Mouse (Mus musculus) frontal cortex, postnatal 10 days (tissue): Measurements from ENCODE around the gene Agt.

Experiments
- DNase-seq, 2 experiments: peaks; one replicate each; pipeline ENCODE4 v3.0.0; 2022; ENCODE audit warnings: low spot score in 2 of 2, mixed read lengths in 1 of 2

Agt gene

DNA sequence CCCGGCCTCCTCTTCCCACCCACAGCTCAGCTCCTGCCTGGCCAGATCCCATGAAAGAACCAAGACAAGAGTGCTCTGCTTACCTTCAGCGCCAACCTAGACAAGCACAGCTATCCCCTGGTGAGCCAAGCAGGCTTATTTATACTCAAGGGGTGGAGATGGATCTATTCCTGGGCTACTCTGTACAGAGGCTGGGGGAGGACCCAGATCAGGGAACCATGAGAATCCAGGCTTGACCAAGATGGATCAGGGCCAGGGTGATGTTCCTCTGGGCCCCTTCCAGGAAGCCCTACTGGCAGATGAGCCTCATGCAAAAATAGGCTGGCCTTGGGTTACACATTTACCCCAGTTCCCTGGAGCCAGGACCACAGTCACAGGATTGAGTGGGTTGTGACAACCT, at the start of gene Agt:
Gene Agt, minus strand, starts transcription at position 114 of the 400 bp plus-strand sequence.
- no peak for DNase-seq

DNA sequence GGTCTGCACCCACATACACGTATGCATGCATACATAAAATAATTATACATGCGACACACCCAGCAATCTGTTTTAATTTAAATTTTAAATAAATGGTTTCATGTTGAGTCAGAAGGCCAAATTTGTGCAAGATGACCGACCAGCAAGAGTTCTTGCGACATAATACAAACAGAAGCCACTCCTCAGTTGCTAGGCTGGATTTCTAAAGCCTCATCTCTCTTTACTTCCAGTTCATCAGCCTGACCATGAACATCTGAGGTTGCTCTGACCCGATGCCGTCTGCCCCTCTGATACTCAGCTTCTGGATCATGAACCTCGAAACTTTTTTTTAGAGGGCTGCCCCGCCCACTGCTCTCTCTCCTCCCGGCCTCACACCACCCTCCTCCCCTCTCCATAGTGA, 48.7 kb upstream of the Agt start:
- no peak for DNase-seq

DNA sequence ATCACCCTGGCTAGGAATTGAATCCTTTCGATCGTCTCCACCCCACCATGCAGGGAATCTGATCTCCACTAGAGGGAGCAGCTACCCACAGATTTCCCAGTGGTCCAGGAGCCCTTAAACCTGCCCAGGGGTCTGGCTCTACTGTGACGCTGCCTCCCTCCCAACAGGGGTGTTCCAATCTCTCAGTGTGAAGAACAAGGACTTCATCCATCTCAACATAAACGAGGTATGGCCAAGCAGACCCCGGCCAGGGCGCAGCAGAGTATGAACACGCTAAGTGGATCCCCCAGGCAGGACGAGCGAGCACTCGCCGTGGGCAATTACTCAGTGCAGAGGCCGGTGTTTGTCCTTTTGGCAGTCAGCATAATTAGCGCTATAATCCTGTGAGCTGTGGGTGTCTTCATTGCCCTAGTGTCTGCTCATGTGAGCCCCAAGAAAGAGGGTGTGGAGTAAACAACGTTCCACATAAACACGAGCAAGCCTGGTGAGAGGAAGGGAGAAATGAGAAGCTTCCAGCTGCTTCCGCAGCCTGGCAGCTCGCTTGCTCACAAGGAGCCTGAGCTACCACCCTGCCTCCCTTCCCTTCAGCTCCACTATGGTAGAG, 47.9 kb upstream of the Agt start:
- DNase-seq, result peak; percentile 67 to 84

DNA sequence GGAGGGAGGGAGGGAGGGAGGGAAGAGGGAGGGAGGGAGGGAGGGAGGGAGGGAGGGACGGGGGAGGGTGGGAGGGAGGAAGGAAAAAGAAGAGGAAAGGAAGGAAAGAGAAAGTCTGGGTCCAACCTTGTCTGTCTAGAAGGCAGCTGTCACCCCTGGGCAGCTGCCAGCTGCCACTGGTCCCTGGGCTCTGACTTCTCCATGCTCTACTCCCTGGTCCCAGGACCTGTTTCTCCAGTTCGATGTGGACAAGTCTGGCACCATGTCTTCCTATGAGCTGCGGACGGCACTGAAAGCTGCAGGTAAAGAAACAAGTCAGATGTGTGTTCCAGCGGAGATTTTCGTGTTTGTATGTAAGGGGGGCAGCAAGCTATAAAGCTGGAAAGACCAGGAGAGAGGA, 44.8 kb upstream of the Agt start:
- no peak for DNase-seq

DNA sequence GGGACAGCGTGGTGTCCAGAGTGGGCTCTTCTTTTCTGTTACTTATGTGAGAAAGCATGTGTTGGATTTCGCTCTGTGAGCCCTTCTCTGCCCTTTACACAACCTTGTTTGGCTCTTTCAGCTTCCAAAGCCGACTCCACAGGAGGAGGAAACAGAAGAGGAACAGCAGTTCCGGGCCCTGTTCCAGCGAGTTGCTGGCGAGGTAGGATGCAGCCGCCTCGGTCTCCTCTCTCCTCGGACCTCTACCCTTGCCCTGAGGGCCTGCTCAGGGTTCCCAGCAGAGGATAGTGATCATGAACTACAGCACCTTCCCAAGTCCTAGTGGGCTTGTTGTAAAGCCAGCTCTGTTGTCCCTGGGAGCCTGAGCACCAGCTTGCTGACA, 39.5 kb upstream of the Agt start:
- DNase-seq, result no peak

DNA sequence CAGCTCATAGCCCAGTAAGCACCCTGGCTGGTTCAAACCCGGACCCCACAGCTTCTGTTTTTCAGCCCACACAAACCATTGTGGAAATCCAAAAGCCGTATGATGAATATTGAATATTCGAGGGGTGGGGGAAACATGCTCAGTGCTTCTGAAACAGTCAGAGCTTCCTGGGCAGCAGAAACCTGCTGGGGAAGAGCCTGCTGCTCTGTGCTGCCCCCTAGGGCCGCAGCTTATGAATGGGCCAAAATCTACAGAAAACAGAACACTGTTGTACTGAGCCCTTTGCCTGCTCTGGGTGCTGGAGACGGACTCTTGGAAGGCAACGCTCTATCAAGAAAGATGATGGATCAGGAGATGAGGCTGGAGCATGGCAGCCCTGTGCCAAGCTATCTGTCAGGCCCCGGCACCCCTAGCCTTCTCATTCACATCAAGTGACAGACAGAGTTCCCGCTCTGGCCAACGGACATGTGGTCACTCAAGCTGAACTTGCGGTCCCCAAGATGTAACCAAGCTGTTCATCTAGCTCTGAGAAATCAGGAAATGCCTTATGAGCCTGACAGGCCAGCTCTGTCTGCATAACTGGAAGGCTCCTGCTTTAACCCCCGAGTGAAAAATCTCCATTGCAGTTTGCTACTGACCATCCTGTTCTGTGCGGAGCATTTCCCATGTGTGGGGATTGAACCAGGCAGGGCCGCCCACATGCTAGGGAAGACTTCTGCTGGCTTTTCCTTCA, 38.9 kb upstream of the Agt start:
- DNase-seq, result no peak

DNA sequence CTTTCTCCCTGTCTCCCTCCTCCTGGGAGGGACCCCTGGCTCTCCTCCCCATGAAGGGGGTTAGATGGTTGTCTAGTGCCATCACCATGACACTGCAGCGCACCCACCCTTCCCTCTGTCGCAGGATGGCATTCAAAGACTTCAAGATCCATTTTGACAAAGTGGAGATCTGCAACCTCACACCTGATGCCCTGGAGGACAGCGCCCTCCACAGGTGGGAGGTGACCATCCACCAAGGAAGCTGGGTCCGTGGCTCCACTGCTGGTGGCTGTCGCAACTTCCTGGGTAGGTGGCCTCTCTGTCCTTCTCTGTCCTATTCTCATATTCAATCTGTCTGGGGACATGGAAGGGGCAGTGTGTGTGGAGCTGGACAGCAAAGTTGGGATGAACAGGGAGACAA, 34.6 kb upstream of the Agt start:
- no peak for DNase-seq

DNA sequence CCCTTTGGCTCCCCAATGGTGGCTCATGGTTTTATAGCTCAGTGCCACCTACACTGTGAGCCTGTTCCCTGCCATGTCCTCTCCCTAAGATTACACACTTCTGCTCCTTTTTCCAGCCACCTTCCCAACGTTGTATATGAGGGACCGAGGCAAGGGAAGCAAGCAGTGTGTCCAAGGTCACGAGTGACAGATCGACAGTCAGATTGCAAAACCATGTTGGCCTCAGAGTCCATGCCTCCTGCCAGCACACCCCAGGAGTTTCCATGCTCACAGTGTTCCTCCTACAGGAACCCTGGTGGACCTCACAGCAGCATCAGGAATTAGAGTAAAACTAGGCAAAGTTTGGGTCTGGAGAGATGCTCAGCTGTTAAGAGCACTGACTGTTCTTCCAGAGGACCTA, 19.9 kb upstream of the Agt start:
- no peak for DNase-seq

DNA sequence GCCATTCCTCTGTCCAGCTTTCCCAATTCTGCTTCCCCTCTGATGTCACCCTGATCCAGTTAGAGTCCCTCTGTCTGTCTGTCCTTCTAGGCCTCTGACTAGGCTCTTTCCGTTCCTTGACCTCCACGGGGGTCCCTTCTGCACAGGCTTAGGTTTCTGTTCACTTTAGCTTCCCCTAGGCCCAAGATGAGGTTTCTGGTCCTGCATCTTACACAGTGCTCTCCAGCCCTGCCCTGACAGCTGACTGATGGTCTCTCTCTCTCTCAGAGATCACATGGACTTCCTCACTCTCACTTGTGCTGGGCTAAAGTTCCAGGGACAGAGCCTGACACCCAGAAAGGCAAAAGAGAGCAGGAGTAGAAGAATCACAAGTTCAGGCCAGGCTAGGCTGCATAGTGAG, 17.1 kb upstream of the Agt start:
- no peak for DNase-seq

DNA sequence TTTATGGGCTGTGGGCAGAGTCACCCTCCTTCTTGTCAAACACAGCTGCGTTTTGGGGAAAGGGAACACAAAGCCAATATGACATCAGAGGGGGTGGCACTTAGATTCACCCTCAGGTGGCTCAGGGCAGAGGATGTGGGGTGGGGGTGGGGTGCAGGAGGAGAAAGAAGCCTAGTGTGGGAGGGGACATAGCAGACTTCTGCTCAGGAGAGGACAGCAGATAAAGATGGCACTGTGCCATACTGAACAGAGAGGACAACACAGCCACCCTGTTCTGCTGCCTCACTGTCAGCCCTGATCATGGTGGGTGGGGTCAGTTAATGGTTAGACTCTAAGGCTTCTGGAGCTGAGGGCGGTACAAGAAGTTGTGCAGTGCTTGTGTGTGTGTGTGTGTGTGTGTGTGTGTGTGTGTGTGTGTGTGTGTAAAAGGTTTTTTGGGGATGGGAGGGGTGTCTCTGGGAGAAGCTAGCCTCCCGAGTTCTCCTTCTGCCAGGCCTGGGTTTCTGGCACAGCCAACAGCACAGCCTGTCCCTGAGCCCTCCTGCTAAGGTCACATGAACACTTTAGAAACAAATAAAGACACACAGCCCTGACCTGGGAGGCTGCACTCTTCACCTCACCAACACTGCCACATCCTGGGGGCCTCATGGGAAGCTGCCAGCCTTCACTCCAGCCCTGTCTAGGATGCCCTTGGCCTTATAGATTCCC, 16.4 kb upstream of the Agt start:
- DNase-seq, result no peak

DNA sequence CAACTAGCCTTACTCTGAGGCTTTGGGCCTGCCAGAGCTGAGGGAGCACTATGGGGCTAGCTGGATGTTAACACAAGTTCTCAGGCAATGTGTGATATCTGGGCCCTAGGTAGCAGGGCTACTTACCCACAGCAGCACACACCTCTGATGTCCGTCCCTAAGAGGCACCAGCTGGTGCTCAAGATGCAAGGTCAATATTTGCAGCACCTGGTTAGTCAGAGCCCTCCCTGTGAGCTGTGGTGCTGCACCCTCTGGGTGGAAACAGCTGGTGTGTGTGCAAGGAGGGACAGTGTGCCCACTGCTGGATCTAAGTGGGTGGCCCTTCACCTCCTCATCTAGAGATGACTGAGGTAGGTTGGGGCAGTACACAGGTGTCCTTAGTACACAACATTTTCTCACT, 7.2 kb upstream of the Agt start:
- DNase-seq, result no peak

DNA sequence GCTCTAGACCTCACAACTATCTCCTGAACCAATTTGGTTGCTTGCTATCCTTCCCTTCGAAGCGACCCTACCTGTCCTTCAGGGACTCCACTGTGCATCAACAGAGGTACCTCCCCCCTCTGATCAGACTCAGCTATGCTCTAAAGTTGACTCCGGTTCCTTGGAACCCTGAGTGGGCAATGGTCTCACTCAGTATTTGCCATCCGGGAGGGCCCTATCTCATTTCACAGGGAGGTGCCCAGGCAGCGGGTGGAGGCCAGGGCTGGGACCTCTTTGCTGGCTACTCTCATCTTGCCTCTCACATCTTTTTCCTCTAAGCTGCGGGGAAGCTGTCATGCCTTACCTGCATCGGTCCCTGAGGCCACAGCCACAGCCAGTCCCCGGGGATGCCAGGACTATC, 6.3 kb upstream of the Agt start, which contains the start of gene Capn9:
Gene Capn9, plus strand, starts transcription at position 301 of the 400 bp plus-strand sequence.
- no peak for DNase-seq

DNA sequence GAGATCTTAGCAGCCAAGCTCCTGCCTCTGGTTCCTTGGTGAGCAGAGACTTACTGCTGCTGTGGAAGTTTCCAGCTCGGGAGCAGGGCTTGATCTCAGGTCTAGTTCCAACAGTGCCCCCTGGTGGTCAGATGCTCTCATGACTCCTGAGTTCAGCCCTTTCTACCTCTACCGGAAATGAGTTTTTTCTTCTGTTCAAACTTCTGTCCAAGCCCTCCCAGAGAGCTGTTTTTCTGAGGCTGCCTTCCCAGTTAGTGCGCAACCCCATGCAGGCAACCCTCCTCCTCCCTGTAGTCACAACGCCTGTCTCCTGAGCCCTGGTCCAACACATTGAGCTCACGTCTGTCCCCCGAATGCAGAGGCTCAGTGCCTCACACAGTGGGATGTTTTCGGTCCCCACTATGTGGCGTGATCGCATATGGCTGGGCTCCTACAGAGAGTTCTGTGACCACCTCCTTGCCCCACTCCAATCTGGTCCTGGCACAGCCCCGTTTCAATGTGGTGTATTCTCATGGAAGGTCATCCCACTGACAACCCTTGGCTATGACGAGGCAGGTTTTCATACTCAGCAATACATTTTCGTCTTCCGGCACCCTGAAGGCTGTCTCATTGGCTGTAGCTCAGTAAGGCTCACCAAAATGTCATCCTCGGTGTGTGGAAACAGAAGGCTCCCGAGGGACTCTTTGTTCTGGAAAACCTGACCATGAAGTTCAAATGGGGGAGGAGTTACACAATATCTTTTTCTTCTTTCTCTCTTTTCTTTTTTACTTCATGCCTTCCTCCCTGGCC, 4.2 kb upstream of the Agt start:
- DNase-seq, result peak; percentile 76 to 84

DNA sequence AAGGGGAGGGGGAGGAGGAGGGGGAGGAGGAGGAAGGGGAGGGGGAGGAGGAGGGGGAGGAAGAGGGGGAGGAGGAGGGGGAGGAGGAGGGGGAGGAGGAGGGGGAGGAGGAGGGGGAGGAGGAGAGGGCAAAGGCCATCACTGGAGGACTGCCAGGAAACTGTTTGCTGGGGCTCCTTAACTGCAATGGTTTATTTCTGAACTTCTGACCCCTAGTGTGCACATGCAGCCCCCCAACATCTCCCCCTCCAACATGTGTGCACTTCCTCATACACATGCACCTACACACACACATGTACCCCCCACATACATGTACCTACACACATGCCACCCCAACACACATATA, 2.9 kb upstream of the Agt start:
- DNase-seq, result no peak

DNA sequence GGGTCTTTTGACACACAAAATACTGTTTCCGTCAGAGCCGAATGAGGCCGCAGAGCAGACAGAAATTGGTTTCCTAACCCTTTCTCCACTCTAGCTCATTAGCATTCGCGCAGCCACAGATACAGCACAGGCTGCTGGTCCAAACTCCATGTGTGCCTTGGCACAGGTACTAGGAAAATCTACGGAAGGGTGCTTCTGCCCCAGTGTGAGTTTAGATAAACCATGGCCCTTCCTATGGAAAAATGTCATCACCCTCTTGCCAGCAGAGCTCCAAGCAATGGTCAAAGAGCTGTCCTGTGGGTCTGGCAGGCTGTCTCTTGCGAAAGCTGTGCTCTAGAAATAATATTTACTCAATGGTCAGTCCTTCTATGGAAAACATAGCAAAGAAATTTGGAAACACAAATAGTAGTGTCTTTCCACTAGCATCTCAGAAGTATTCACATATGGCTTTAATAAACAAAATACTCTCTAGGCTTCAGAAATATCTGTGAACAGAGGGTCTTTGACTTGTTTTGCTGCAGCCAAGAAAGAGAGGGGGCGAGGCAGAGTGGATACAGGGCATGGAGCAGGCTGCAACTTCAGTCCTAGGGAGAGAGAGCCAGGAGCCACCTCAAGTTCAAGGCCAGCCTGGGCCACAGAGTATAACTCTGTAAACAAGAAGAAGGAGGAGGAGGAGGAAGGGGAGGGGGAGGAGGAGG, 2.4 kb upstream of the Agt start:
- DNase-seq, result no peak

DNA sequence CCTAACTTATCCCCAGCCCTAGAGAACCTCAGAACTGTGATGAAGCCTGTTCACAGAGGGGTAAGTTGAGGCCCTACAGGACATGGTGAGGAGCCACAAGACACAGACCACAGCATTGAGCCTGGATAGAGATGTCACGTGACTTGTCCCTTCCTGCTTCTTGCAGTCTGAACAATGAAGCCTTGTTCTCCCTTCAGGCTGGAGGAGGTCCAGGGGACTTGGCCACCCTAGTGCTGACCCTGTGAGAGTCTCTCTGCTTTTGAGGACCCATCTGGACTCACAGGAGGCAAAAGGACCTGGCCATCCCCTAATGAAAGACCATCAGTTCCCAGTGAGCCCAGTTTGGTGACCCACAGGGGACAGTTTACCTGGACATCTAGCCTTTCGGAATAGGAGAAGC, 406 bp downstream of the Agt start:
- DNase-seq, result no peak

DNA sequence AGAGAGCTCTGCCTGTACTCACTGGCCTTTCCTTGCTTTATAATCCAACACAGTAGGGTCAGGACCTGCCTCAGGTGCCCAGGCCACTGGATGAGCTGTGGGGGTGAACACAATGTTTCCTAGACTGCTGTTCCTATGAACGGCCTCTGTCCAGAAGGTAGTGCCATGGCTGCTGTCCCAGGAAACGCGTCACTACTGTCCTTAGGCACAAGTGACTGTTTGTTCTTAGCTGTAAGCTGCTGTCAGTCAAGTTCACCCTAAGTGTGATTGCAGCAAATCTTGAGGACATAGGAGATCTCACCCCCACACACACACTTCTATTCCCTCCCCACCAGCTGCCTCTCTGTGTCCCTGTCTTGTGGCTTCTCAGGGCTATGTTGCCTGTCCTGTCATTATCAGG, 1.9 kb downstream of the Agt start:
- DNase-seq, result no peak

DNA sequence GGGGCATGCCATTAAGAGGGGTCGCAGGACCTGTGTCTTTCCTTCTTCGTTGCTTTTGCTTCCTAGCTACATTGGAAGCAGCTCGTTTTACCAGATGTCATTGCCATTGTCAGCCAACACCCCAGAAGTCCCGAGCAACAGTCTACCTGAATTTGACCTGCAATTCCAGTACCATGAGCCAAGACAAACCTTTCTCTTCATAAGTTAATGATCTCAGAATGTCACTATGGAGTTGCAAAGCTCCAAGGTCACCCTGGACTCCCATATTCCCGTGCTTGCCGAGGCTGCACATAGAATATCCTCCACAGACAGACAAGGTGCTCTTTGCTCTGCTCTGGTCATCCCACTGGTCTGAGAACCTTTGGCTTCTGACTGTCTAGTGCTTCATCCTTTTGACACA, 2.4 kb downstream of the Agt start:
- no peak for DNase-seq

DNA sequence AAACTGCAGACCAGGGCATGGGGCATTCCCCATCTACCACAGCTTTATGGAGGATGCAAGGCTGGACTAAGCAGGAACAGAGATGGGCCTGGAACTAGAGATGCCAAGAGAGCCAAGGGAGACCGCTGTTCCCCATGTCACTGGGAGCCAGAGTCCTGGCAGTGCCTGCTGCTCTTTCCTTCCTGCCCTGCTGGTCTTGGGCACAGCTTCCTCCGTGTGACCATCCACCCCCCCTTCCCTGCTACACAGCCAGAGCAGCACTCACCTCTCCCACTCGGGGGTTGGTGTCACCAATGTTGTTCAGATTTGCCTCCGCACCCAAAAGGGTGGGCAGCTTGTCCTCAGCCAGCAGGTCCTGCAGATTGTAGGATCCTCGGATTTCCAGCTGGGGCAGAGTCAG, 12.0 kb downstream of the Agt start:
- no peak for DNase-seq

DNA sequence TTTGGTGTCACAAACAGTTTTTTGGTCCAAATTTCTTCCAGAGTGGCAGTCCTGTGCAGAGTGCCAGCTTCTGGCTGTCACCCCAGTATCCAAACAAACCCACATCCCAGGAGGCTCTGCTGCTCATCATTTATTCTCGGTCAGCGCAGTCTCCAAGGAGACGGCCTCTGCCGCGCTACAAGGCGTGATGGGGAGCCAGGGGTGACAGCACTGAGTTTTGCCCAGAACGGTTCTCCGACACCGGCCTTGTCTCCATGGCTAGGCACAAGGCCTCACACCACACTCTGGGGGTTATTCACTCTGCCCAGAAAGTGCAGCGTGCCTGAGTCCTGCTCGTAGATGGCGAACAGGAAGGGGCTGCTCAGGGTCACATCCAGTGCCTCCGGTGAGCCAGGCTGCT, 12.8 kb downstream of the Agt start:
- DNase-seq, result peak; percentile 49 to 58

DNA sequence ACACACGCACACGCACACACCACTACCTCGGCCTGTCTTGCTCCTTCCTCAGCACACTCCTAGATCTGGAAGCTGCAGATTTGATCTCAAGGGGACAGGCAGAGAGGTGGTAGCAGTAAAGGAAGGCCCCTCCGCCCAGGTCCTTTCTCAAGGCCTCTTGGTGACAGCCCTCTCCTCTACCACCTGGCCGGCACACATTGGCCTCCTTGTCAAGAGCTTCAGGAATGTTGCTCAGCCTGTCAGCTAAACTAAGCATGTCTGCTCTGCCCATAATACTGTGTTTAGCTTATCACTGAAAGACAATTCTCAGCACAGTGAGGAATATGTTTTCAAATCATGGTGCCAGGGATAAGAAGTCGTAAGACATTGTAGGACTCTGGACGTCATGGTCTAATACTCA, 13.3 kb downstream of the Agt start:
- DNase-seq, result no peak
